Mouse (Mus musculus) stomach, postnatal 0 days (tissue): ENCODE measurements at regions not wholly inside any gene's neighbourhood (a gene's known extent, or its start where the extent isn't known, plus 50 kb on each side); places are given as distances from the start of the nearest gene placed in this dataset.

Source experiments
- ATAC-seq: fragments of 200-750 bp; cut with Nextera tagmentation; 2 replicates; pipeline ENCODE4 v1.8.0; 2017; ENCODE audit not compliant: low FRiP score, low TSS enrichment
- DNase-seq: peaks from one replicate; pipeline ENCODE4 v3.0.0-alpha.2; 2016; ENCODE audit warnings: low spot score
- H3K27ac ChIP-seq: fragments of 300-500 bp; sonication (generic); replicated peaks from 2 replicates; pipeline ENCODE4 v1.5.1; 2014; ENCODE audit warnings: mild to moderate bottlenecking, control low read depth
- H3K27me3 ChIP-seq: fragments of 300-500 bp; sonication (generic); 2 replicates; pipeline ENCODE4 v1.6.1; 2014; ENCODE audit warnings: low read length; ENCODE audit not compliant: control insufficient read depth, insufficient read depth
- H3K36me3 ChIP-seq: fragments of 300-500 bp; sonication (generic); 2 replicates; pipeline ENCODE4 v1.6.1; 2014; ENCODE audit warnings: low read length, mixed read lengths; ENCODE audit not compliant: control insufficient read depth, insufficient read depth
- H3K4me1 ChIP-seq: fragments of 300-500 bp; sonication (generic); replicated peaks from 2 replicates; pipeline ENCODE4 v1.6.1; 2014; ENCODE audit warnings: antibody characterized with exemption; ENCODE audit not compliant: control insufficient read depth, insufficient read depth
- H3K4me2 ChIP-seq: fragments of 300-500 bp; sonication (generic); replicated peaks from 2 replicates; pipeline ENCODE4 v1.6.1; 2014; ENCODE audit warnings: low read depth, mild to moderate bottlenecking, control low read depth, moderate library complexity
- H3K4me3 ChIP-seq: fragments of 300-500 bp; sonication (generic); 2 replicates; pipeline ENCODE4 v1.5.1; 2014; ENCODE audit warnings: low read depth, low read length, control low read depth
- H3K9ac ChIP-seq: fragments of 300-500 bp; sonication (generic); 2 replicates; pipeline ENCODE4 v1.6.1; 2014; ENCODE audit warnings: mild to moderate bottlenecking, low read length, control low read depth, mixed read lengths
- H3K9me3 ChIP-seq: fragments of 300-500 bp; sonication (generic); 2 replicates; pipeline ENCODE4 v1.6.1; 2016; ENCODE audit warnings: low read length; ENCODE audit not compliant: control insufficient read depth
- CTCF ChIP-seq: IDR thresholded peaks from 2 replicates; pipeline ENCODE4 v1.5.1; 2016; ENCODE audit warnings: antibody characterized with exemption, low read depth, mild to moderate bottlenecking, moderate library complexity
- EP300 ChIP-seq: optimal IDR thresholded peaks from 2 replicates; pipeline ENCODE3; 2016; ENCODE audit warnings: antibody characterized with exemption
- WGBS: fragments of 180-500 bp; shearing (Covaris S2); extraction: QIAGEN DNeasy Blood & Tissue Kit; methylation state at CpG from one replicate; pipeline ENCODE4 v1.1.7; 2014; 5-methylcytosine and 5-hydroxymethylcytosine counted together

- Histone ChIP-seq H3K4me2 (no peak overlapping the region), H3K36me3 (no peaks in the 10 kb centered on the region), H3K27me3 (no peaks in the 10 kb centered on the region), H3K27ac (no peak overlapping the region), H3K4me3 (no peak overlapping the region), H3K9me3 (no peaks in the 10 kb centered on the region), H3K4me1 (no peaks in the 10 kb centered on the region), H3K9ac (no peak overlapping the region)
- ATAC-seq, result no peak
- 56% methylated on average over 3 of the region's 3 CpGs for WGBS
- no peak for DNase-seq
- no peak for TF ChIP-seq CTCF
- TF ChIP-seq EP300, result no peak
These were observed 107.7 kb upstream of the Trpc4 start for GRCm38 (mm10) chr3:54048091-54048670.

- Histone ChIP-seq H3K36me3 (no peaks in the 10 kb centered on the region), H3K9me3 (no peaks in the 10 kb centered on the region), H3K9ac (no peak overlapping the region), H3K4me3 (no peak overlapping the region), H3K4me1 (no peaks in the 10 kb centered on the region), H3K27ac (no peak overlapping the region), H3K4me2 (no peak overlapping the region), H3K27me3 (no peaks in the 10 kb centered on the region)
- ATAC-seq (no peak), DNase-seq (no peak)
- TF ChIP-seq EP300 (no peak), CTCF (no peak)
- 68% methylated on average over 4 of the region's 4 CpGs for WGBS
These were observed 128.5 kb upstream of the Trpc4 start for GRCm38 (mm10) chr3:54027365-54027764.

- H3K4me1 ChIP-seq, result no peaks in the 10 kb centered on the region
- DNase-seq (no peak), ATAC-seq (no peak)
- no peaks in the 10 kb centered on the region for H3K27me3 ChIP-seq
- TF ChIP-seq CTCF (no peak), EP300 (no peak)
- H3K27ac ChIP-seq, result no peak overlapping the region
- H3K9me3 ChIP-seq, result no peaks in the 10 kb centered on the region
- no peaks in the 10 kb centered on the region for H3K36me3 ChIP-seq
- H3K4me3 ChIP-seq, result no peak overlapping the region
- WGBS, result 59% methylated on average over 4 of the region's 4 CpGs
- no peak overlapping the region for H3K4me2 ChIP-seq
- no peak overlapping the region for H3K9ac ChIP-seq
These were observed 135.6 kb upstream of the Trpc4 start for GRCm38 (mm10) chr3:54020196-54020595.

GRCm38 (mm10) chr3:54017943-54018649, 137.7 kb upstream of the Trpc4 start:
- DNase-seq (no peak), ATAC-seq (no peak)
- Histone ChIP-seq H3K4me1 (no peaks in the 10 kb centered on the region), H3K4me3 (no peak overlapping the region), H3K27me3 (no peaks in the 10 kb centered on the region), H3K36me3 (no peaks in the 10 kb centered on the region), H3K9me3 (no peaks in the 10 kb centered on the region), H3K27ac (no peak overlapping the region), H3K4me2 (no peak overlapping the region), H3K9ac (no peak overlapping the region)
- TF ChIP-seq CTCF (no peak), EP300 (no peak)
- WGBS, result 47% methylated on average over 4 of the region's 4 CpGs

- Histone ChIP-seq H3K9me3 (no peaks in the 10 kb centered on the region), H3K4me1 (no peaks in the 10 kb centered on the region), H3K4me2 (no peak overlapping the region), H3K27me3 (no peaks in the 10 kb centered on the region), H3K27ac (no peak overlapping the region), H3K36me3 (no peaks in the 10 kb centered on the region), H3K9ac (no peak overlapping the region), H3K4me3 (no peak overlapping the region)
- WGBS, result 76% methylated on average over 5 of the region's 5 CpGs
- no peak for ATAC-seq
- TF ChIP-seq CTCF, result no peak
- no peak for TF ChIP-seq EP300
- no peak for DNase-seq
These were observed 139.0 kb upstream of the Trpc4 start for GRCm38 (mm10) chr3:54016877-54017276.

- no peak for ATAC-seq
These were observed 144.8 kb upstream of the Trpc4 start for GRCm38 (mm10) chr3:54011016-54011415.

More at GRCm38 (mm10) chr3:54011016-54011415, 144.8 kb upstream of the Trpc4 start:
- no peak overlapping the region for H3K4me2 ChIP-seq
- WGBS, result 85% methylated on average over 2 of the region's 2 CpGs
- no peak overlapping the region for H3K4me3 ChIP-seq
- no peaks in the 10 kb centered on the region for H3K9me3 ChIP-seq
- TF ChIP-seq CTCF, result no peak
- no peak for TF ChIP-seq EP300
- H3K9ac ChIP-seq, result no peak overlapping the region
- no peak for DNase-seq
- H3K36me3 ChIP-seq, result no peaks in the 10 kb centered on the region
- no peaks in the 10 kb centered on the region for H3K27me3 ChIP-seq
- no peaks in the 10 kb centered on the region for H3K4me1 ChIP-seq
- no peak overlapping the region for H3K27ac ChIP-seq
